ENCODE assay signal across 28 mouse cellular contexts in the genomic region with DNA sequence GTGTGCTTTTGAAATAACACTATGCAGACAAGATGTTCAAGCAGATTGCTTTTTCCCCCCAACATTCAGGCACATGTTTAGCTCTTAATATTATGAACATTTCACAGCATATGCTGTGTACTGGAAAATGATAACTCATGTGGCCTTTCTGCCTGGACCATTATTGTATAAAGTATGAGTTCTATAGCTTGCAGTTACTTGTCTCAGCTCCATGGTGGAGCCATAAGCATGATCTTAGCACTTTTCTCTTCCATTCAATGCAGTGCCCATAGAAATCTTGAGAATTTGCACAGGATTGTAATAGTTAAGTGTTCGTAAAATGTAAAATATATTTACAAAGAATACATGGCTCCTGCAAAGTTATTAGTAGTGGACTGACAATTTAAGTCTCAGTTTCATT. TPM values are rescaled to one million over a fixed set of nuclear protein-coding genes. Genes with fewer than 3 reads are reported as not detected.
DNase-seq lines count a peak whose midpoint lies in the region; ATAC-seq and TF ChIP-seq lines count a peak whose summit lies in the region.
"Had no signal": no experiment of that assay in that cellular context is flagged by ENCODE, and none has a peak within 500 bp of the region (broad histone marks: within the 10 kb centered on the region; RNA-seq: fewer than 3 reads in every experiment).

No protein-coding gene starts in this region.

- no peaks in the 10 kb centered on the region for H3K27me3 ChIP-seq in forebrain, embryonic 13.5 days
- H3K27me3 ChIP-seq in forebrain, embryonic 11.5 days (ENCODE audit: control insufficient read depth, insufficient read depth, low read length), result no peaks in the 10 kb centered on the region
- no peaks in the 10 kb centered on the region for H3K27me3 ChIP-seq in hindbrain, postnatal 0 days (ENCODE audit: insufficient read depth, low read length)
- no peaks in the 10 kb centered on the region for H3K27me3 ChIP-seq in hindbrain, embryonic 13.5 days
- no peaks in the 10 kb centered on the region for H3K27me3 ChIP-seq in midbrain, embryonic 14.5 days (ENCODE audit: control insufficient read depth, insufficient read depth, low read length)
- no peaks in the 10 kb centered on the region for H3K27me3 ChIP-seq in midbrain, embryonic 13.5 days
- H3K27me3 ChIP-seq: heart, embryonic 12.5 days had no signal

- DNase-seq in forebrain, embryonic 11.5 days (ENCODE audit: low spot score), result no peak
- peak; percentile 69 for DNase-seq in hindbrain, postnatal 0 days (ENCODE audit: low spot score)
- DNase-seq in midbrain, embryonic 14.5 days, result peak; percentile 59
- DNase-seq in right cerebral cortex, postnatal 10 days (ENCODE audit: low spot score in 2 of 2), result no peak
- DNase-seq: adrenal gland, postnatal 10 days; cerebellum, adult 11 months; cerebellum, postnatal 14 days; gastrocnemius, postnatal 10 days; heart, adult 11 months; heart, postnatal 14 days; kidney, adult 2 months; kidney, postnatal 4 days; liver, postnatal 0 days; right cerebral cortex, postnatal 4 days; thymus, adult 2 months had no signal

- no peaks in the 10 kb centered on the region for H3K36me3 ChIP-seq in forebrain, embryonic 13.5 days (ENCODE audit: poor library complexity, severe bottlenecking)
- no peaks in the 10 kb centered on the region for H3K36me3 ChIP-seq in forebrain, embryonic 11.5 days (ENCODE audit: control insufficient read depth, insufficient read depth, low read length)
- H3K36me3 ChIP-seq in hindbrain, postnatal 0 days (ENCODE audit: insufficient read depth, low read length), result no peaks in the 10 kb centered on the region
- H3K36me3 ChIP-seq in hindbrain, embryonic 13.5 days, result no peaks in the 10 kb centered on the region
- no peaks in the 10 kb centered on the region for H3K36me3 ChIP-seq in midbrain, embryonic 14.5 days (ENCODE audit: control insufficient read depth, insufficient read depth, low read length)
- no peaks in the 10 kb centered on the region for H3K36me3 ChIP-seq in midbrain, embryonic 13.5 days
- H3K36me3 ChIP-seq: G1E; heart, embryonic 12.5 days; limb, embryonic 10.5 days had no signal

- no peaks in the 10 kb centered on the region for H3K9me3 ChIP-seq in forebrain, embryonic 13.5 days (replicated peaks)
- H3K9me3 ChIP-seq in forebrain, embryonic 11.5 days (ENCODE audit: control insufficient read depth, low read length), result no peaks in the 10 kb centered on the region
- no peaks in the 10 kb centered on the region for H3K9me3 ChIP-seq in hindbrain, postnatal 0 days (ENCODE audit: low read length)
- H3K9me3 ChIP-seq in hindbrain, embryonic 13.5 days, result no peaks in the 10 kb centered on the region
- H3K9me3 ChIP-seq in midbrain, embryonic 14.5 days (ENCODE audit: control insufficient read depth, low read length), result no peaks in the 10 kb centered on the region
- H3K9me3 ChIP-seq in midbrain, embryonic 13.5 days, result no peaks in the 10 kb centered on the region
- H3K9me3 ChIP-seq: G1E; heart, embryonic 12.5 days; limb, embryonic 10.5 days had no signal

- H3K4me1 ChIP-seq in forebrain, embryonic 13.5 days, result no peaks in the 10 kb centered on the region
- H3K4me1 ChIP-seq in forebrain, embryonic 11.5 days (replicated peaks; ENCODE audit: control insufficient read depth, insufficient read depth, low read length), result no peaks in the 10 kb centered on the region
- no peaks in the 10 kb centered on the region for H3K4me1 ChIP-seq in hindbrain, postnatal 0 days (ENCODE audit: insufficient read depth, low read length)
- no peaks in the 10 kb centered on the region for H3K4me1 ChIP-seq in hindbrain, embryonic 13.5 days (replicated peaks)
- no peaks in the 10 kb centered on the region for H3K4me1 ChIP-seq in midbrain, embryonic 14.5 days (ENCODE audit: control insufficient read depth, insufficient read depth, low read length)
- H3K4me1 ChIP-seq in midbrain, embryonic 13.5 days (replicated peaks), result no peaks in the 10 kb centered on the region
- H3K4me1 ChIP-seq in cortical plate, adult 2 months (ENCODE audit: control insufficient read depth, insufficient read depth, low read length), result no peaks in the 10 kb centered on the region
- H3K4me1 ChIP-seq: heart, embryonic 12.5 days; limb, embryonic 10.5 days had no signal

- H3K9ac ChIP-seq in forebrain, embryonic 13.5 days, result no peak overlapping the region
- no peak overlapping the region for H3K9ac ChIP-seq in forebrain, embryonic 11.5 days (ENCODE audit: low read length)
- H3K9ac ChIP-seq in hindbrain, postnatal 0 days (replicated peaks; ENCODE audit: low read length), result no peak overlapping the region
- no peak overlapping the region for H3K9ac ChIP-seq in hindbrain, embryonic 13.5 days
- no peak overlapping the region for H3K9ac ChIP-seq in midbrain, embryonic 14.5 days (replicated peaks; ENCODE audit: low read length)
- no peak overlapping the region for H3K9ac ChIP-seq in midbrain, embryonic 13.5 days (replicated peaks)
- H3K9ac ChIP-seq: heart, embryonic 12.5 days; liver, postnatal 0 days had no signal

- TF ChIP-seq POLR2A in cortical plate, adult 2 months (IDR thresholded peaks at IDR 0.05; ENCODE audit: extremely low read depth, insufficient read depth, low read length), result no peak

- 0 out of 2 replicates have a peak, but pooled peaks have one; percentile 51 for ATAC-seq in forebrain, embryonic 13.5 days
- ATAC-seq in forebrain, embryonic 11.5 days (replicated peaks; ENCODE audit: low FRiP score), result no peak
- ATAC-seq in hindbrain, postnatal 0 days, result no peak
- no peak for ATAC-seq in hindbrain, embryonic 13.5 days (ENCODE audit: low FRiP score)
- ATAC-seq in midbrain, embryonic 14.5 days (ENCODE audit: low FRiP score, low TSS enrichment), result no peak; the same call in 1 of the 2 replicates
- ATAC-seq in midbrain, embryonic 13.5 days, result no peak
- ATAC-seq: activated CD4-positive, CD25-positive, alpha-beta regulatory T cell, adult 4 months; inflammation-experienced regulatory T-cells, adult 6 months; liver, postnatal 0 days had no signal

- no peak overlapping the region for H3K27ac ChIP-seq in forebrain, embryonic 13.5 days
- no peak overlapping the region for H3K27ac ChIP-seq in forebrain, embryonic 11.5 days (ENCODE audit: low read depth, low read length)
- H3K27ac ChIP-seq in hindbrain, postnatal 0 days, result no peak overlapping the region
- H3K27ac ChIP-seq in hindbrain, embryonic 13.5 days, result no peak overlapping the region
- no peak overlapping the region for H3K27ac ChIP-seq in midbrain, embryonic 14.5 days (replicated peaks; ENCODE audit: low read depth, low read length)
- H3K27ac ChIP-seq in midbrain, embryonic 13.5 days, result no peak overlapping the region
- no peak overlapping the region for H3K27ac ChIP-seq in cortical plate, adult 2 months (ENCODE audit: insufficient read depth, low read length)
- H3K27ac ChIP-seq: limb, embryonic 10.5 days had no signal

- WGBS in forebrain, embryonic 13.5 days, result 68% methylated on average over 1 of the region's 1 CpGs
- WGBS in forebrain, embryonic 11.5 days, result 87% methylated on average over 1 of the region's 1 CpGs
- WGBS in hindbrain, postnatal 0 days, result 63% methylated on average over 1 of the region's 1 CpGs
- 75% methylated on average over 1 of the region's 1 CpGs for WGBS in hindbrain, embryonic 13.5 days
- 60% methylated on average over 1 of the region's 1 CpGs for WGBS in midbrain, embryonic 14.5 days
- 79% methylated on average over 1 of the region's 1 CpGs for WGBS in midbrain, embryonic 13.5 days

- no peak overlapping the region for H3K4me2 ChIP-seq in forebrain, embryonic 13.5 days
- H3K4me2 ChIP-seq in forebrain, embryonic 11.5 days (ENCODE audit: low read depth, low read length, severe bottlenecking), result no peak overlapping the region
- H3K4me2 ChIP-seq in hindbrain, postnatal 0 days (ENCODE audit: low read depth, low read length), result no peak overlapping the region
- no peak overlapping the region for H3K4me2 ChIP-seq in hindbrain, embryonic 13.5 days
- H3K4me2 ChIP-seq in midbrain, embryonic 14.5 days (ENCODE audit: low read length), result no peak overlapping the region
- no peak overlapping the region for H3K4me2 ChIP-seq in midbrain, embryonic 13.5 days (replicated peaks)
- H3K4me2 ChIP-seq: heart, embryonic 12.5 days had no signal

- no peak overlapping the region for H3K4me3 ChIP-seq in forebrain, embryonic 13.5 days
- no peak overlapping the region for H3K4me3 ChIP-seq in forebrain, embryonic 11.5 days (ENCODE audit: low read depth, low read length)
- H3K4me3 ChIP-seq in hindbrain, postnatal 0 days (ENCODE audit: low read length), result no peak overlapping the region
- H3K4me3 ChIP-seq in hindbrain, embryonic 13.5 days, result no peak overlapping the region
- H3K4me3 ChIP-seq in midbrain, embryonic 14.5 days (replicated peaks; ENCODE audit: low read depth, low read length), result no peak overlapping the region
- H3K4me3 ChIP-seq in midbrain, embryonic 13.5 days (replicated peaks), result no peak overlapping the region
- no peak overlapping the region for H3K4me3 ChIP-seq in cortical plate, adult 2 months (ENCODE audit: insufficient read depth, low read length)
- H3K4me3 ChIP-seq: heart, embryonic 12.5 days; limb, embryonic 10.5 days; myocyte had no signal

- TF ChIP-seq CTCF in hindbrain, postnatal 0 days (IDR thresholded peaks at IDR 0.05; ENCODE audit: low read depth), result peak; percentile 63
- 0 out of 2 replicates have a peak, but pooled peaks have one; percentile 10 for TF ChIP-seq CTCF in cortical plate, adult 2 months (IDR thresholded peaks at IDR 0.05; ENCODE audit: extremely low read depth, insufficient read depth, low read length)

RNA-seq across cellular contexts. Expression of a gene that starts 18.6 kb away (rescaled TPM):
- 2.5 and 4.3 TPM in 2 replicates for polyA plus RNA-seq in forebrain, embryonic 13.5 days (2015; fragmentation: Nextera tagmentation; extraction: Ambion mirVana)
- polyA plus RNA-seq in forebrain, embryonic 11.5 days (2014; fragmentation: Nextera tagmentation; extraction: Ambion mirVana), result 0.91 and 0.97 TPM in 2 replicates
- 26.5 and 26.6 TPM in 2 replicates for total RNA-seq in hindbrain, postnatal 0 days (2014; rRNA removed)
- polyA plus RNA-seq in hindbrain, postnatal 0 days (2015; fragmentation: Nextera tagmentation; extraction: Ambion mirVana), result 16.5 and 16.7 TPM in 2 replicates
- 10.2 and 10.9 TPM in 2 replicates for polyA plus RNA-seq in hindbrain, embryonic 13.5 days (2015; fragmentation: Nextera tagmentation; extraction: Ambion mirVana)
- 9.1 and 11.0 TPM in 2 replicates for polyA plus RNA-seq in midbrain, embryonic 14.5 days (2014; fragmentation: Nextera tagmentation; extraction: Ambion mirVana)
- polyA plus RNA-seq in midbrain, embryonic 13.5 days (2015; fragmentation: Nextera tagmentation; extraction: Ambion mirVana), result 6.8 and 8.7 TPM in 2 replicates
- polyA plus RNA-seq in cortical plate, adult 2 months (2012; rRNA removed), result 11.8 and 12.2 TPM in 2 replicates
- total RNA-seq: heart, postnatal 14 days; liver, adult 2 months; megakaryocyte-erythroid progenitor cell, adult 5-6 weeks; neutrophil, adult 5-6 weeks had no signal
- polyA plus RNA-seq: G1E; kidney, adult 2 months; liver, adult 2 months; liver, postnatal 0 days; myocyte; thymus, adult 2 months had no signal

RNA-seq across cellular contexts. Expression of a gene that starts 19.5 kb away (rescaled TPM):
- polyA plus RNA-seq in forebrain, embryonic 13.5 days (2015; fragmentation: Nextera tagmentation; extraction: Ambion mirVana), result 3.4 and 4.8 TPM in 2 replicates
- 0.75 and 1.8 TPM in 2 replicates for polyA plus RNA-seq in forebrain, embryonic 11.5 days (2014; fragmentation: Nextera tagmentation; extraction: Ambion mirVana)
- 11.8 and 13.5 TPM in 2 replicates for total RNA-seq in hindbrain, postnatal 0 days (2014; rRNA removed)
- polyA plus RNA-seq in hindbrain, postnatal 0 days (2015; fragmentation: Nextera tagmentation; extraction: Ambion mirVana), result 9.7 and 12.3 TPM in 2 replicates
- 8.5 and 12.7 TPM in 2 replicates for polyA plus RNA-seq in hindbrain, embryonic 13.5 days (2015; fragmentation: Nextera tagmentation; extraction: Ambion mirVana)
- 8.9 and 15.7 TPM in 2 replicates for polyA plus RNA-seq in midbrain, embryonic 14.5 days (2014; fragmentation: Nextera tagmentation; extraction: Ambion mirVana)
- 9.0 and 11.4 TPM in 2 replicates for polyA plus RNA-seq in midbrain, embryonic 13.5 days (2015; fragmentation: Nextera tagmentation; extraction: Ambion mirVana)
- polyA plus RNA-seq in cortical plate, adult 2 months (2012; rRNA removed), result 14.4 and 17.2 TPM in 2 replicates
- total RNA-seq: adrenal gland, postnatal 10 days; G1E; gastrocnemius, postnatal 10 days; heart, postnatal 14 days; liver, adult 2 months; megakaryocyte-erythroid progenitor cell, adult 5-6 weeks; neutrophil, adult 5-6 weeks had no signal
- polyA plus RNA-seq: activated CD4-positive, CD25-positive, alpha-beta regulatory T cell, adult 4 months; G1E; inflammation-experienced regulatory T-cells, adult 6 months; kidney, adult 2 months; liver, adult 2 months; liver, postnatal 0 days; thymus, adult 2 months had no signal

Comparison
In these comparisons a context has a peak if more than half of its experiments do, and no peak if none do; other contexts are left out.
1. DNase-seq: peak in hindbrain, postnatal 0 days (single experiment) and midbrain, embryonic 14.5 days (single experiment); none in forebrain, embryonic 11.5 days (single experiment) and right cerebral cortex, postnatal 10 days (0 of 2).